Mouse (Mus musculus) MEL (cell line): Measurements from ENCODE around the gene Garnl3. TPM values are rescaled to one million over a fixed set of nuclear protein-coding genes. Genes with fewer than 3 reads are reported as not detected.
A peak's percentile ranks its signal among the peaks of the same experiment; 100 is the strongest.

Source experiments
- DNase-seq: peaks from one replicate; pipeline ENCODE4 v3.0.0; 2011; ENCODE audit warnings: low read depth, low spot score
- H3K27ac ChIP-seq: 2 replicates; pipeline ENCODE4 v1.5.1; 2012; ENCODE audit warnings: low read depth, mild to moderate bottlenecking, control low read depth, low read length, moderate library complexity; ENCODE audit not compliant: control insufficient read depth
- H3K27me3 ChIP-seq, 2 experiments: fragments of 150-350 bp in 1 of 2; sonication (generic) in 1 of 2; 2 replicates each; pipeline ENCODE4 v1.6.1; 2012; ENCODE audit warnings: low read length in 2 of 2, mild to moderate bottlenecking in 2 of 2, improper control_type of control experiment in 1 of 2, moderate library complexity in 1 of 2; ENCODE audit not compliant: insufficient read depth in 2 of 2, control insufficient read depth in 1 of 2
- H3K36me3 ChIP-seq, 2 experiments: 2 replicates each; pipeline ENCODE4 v1.6.1; 2012 to 2014; ENCODE audit warnings: low read length in 2 of 2, improper control_type of control experiment in 1 of 2, inconsistent platforms in 1 of 2, mild to moderate bottlenecking in 1 of 2; ENCODE audit not compliant: insufficient read depth in 2 of 2, control insufficient read depth in 1 of 2
- H3K4me1 ChIP-seq, 2 experiments: fragments of 150-350 bp in 1 of 2; sonication (generic) in 1 of 2; 2 replicates each; pipeline ENCODE4 v1.6.1; 2012; ENCODE audit warnings: low read length in 2 of 2, improper control_type of control experiment in 1 of 2, mild to moderate bottlenecking in 1 of 2; ENCODE audit not compliant: insufficient read depth in 2 of 2, control insufficient read depth in 1 of 2
- H3K4me3 ChIP-seq, 2 experiments: fragments of 150-350 bp in 1 of 2; sonication (generic) in 1 of 2; 2 replicates each; pipeline ENCODE4 v1.5.1; 2012; ENCODE audit warnings: low read depth in 2 of 2, low read length in 2 of 2, mild to moderate bottlenecking in 2 of 2, moderate library complexity in 2 of 2, control low read depth in 1 of 2, improper control_type of control experiment in 1 of 2; ENCODE audit not compliant: control insufficient read depth in 1 of 2, insufficient read depth in 1 of 2
- H3K79me2 ChIP-seq: 2 replicates; pipeline ENCODE4 v1.6.1; 2012; ENCODE audit warnings: mild to moderate bottlenecking, low read length, moderate library complexity; ENCODE audit not compliant: control insufficient read depth, poor library complexity, insufficient read depth
- H3K9ac ChIP-seq: 2 replicates; pipeline ENCODE4 v1.6.1; 2012; ENCODE audit warnings: low read depth, mild to moderate bottlenecking, control low read depth, low read length, moderate library complexity; ENCODE audit not compliant: control insufficient read depth, poor library complexity, severe bottlenecking
- H3K9me3 ChIP-seq: fragments of 150-350 bp; sonication (generic); replicated peaks from 2 replicates; pipeline ENCODE4 v1.6.1; 2012; ENCODE audit warnings: mild to moderate bottlenecking, low read length, improper control_type of control experiment, moderate library complexity; ENCODE audit not compliant: insufficient read depth
- CHD1 ChIP-seq: IDR thresholded peaks from 2 replicates; pipeline ENCODE4 v1.6.1; 2012; ENCODE audit warnings: low read depth, mild to moderate bottlenecking, inconsistent platforms, low read length, improper control_type of control experiment
- CHD2 ChIP-seq: IDR thresholded peaks from 2 replicates; pipeline ENCODE4 v1.6.1; 2011; ENCODE audit warnings: low read length, improper control_type of control experiment
- CTCF ChIP-seq, 3 experiments: IDR thresholded peaks in 2 of 3; conservative IDR thresholded peaks in 1 of 3; 2 replicates each; pipeline ENCODE4 v1.5.1; 2011 to 2012; ENCODE audit warnings: low read length in 3 of 3, low read depth in 2 of 3, mild to moderate bottlenecking in 2 of 3, improper control_type of control experiment in 1 of 3, inconsistent platforms in 1 of 3, mixed read lengths in 1 of 3, moderate library complexity in 1 of 3; ENCODE audit not compliant: control insufficient read depth in 1 of 3, insufficient read depth in 1 of 3, poor library complexity in 1 of 3, severe bottlenecking in 1 of 3
- E2F4 ChIP-seq: IDR thresholded peaks from 2 replicates; pipeline ENCODE4 v1.6.1; 2011; ENCODE audit warnings: low read depth, low read length, improper control_type of control experiment, borderline replicate concordance
- ETS1 ChIP-seq: IDR thresholded peaks from 2 replicates; pipeline ENCODE4 v1.6.1; 2012; ENCODE audit warnings: low read depth, mild to moderate bottlenecking, inconsistent platforms, low read length, improper control_type of control experiment, moderate library complexity
- GATA1 ChIP-seq: IDR thresholded peaks from 2 replicates; pipeline ENCODE4 v1.6.1; 2011; ENCODE audit warnings: low read depth, low read length, improper control_type of control experiment
- JUND ChIP-seq: IDR thresholded peaks from 2 replicates; pipeline ENCODE4 v1.6.1; 2011; ENCODE audit warnings: low read depth, mild to moderate bottlenecking, improper control_type of control experiment, low read length
- KAT2A ChIP-seq: conservative IDR thresholded peaks from 2 replicates; pipeline ENCODE4 v1.6.1; 2012; ENCODE audit warnings: low read depth, low read length, improper control_type of control experiment, inconsistent platforms
- MAFK ChIP-seq: IDR thresholded peaks from 2 replicates; pipeline ENCODE4 v1.6.1; 2011; ENCODE audit warnings: low read depth, mild to moderate bottlenecking, low read length, improper control_type of control experiment, borderline replicate concordance
- MAX ChIP-seq: IDR thresholded peaks from 2 replicates; pipeline ENCODE4 v1.6.1; 2011; ENCODE audit warnings: low read length, improper control_type of control experiment
- MEF2A ChIP-seq: IDR thresholded peaks from 2 replicates; pipeline ENCODE4 v1.6.1; 2014; ENCODE audit warnings: low read depth, mild to moderate bottlenecking, inconsistent platforms, low read length, improper control_type of control experiment; ENCODE audit not compliant: poor library complexity, insufficient replicate concordance, severe bottlenecking; ENCODE audit errors: extremely low read depth
- MXI1 ChIP-seq: IDR thresholded peaks from 2 replicates; pipeline ENCODE4 v1.6.1; 2011; ENCODE audit warnings: mild to moderate bottlenecking, low read depth, low read length, improper control_type of control experiment
- MYB ChIP-seq: IDR thresholded peaks from 2 replicates; pipeline ENCODE4 v1.6.1; 2011; ENCODE audit warnings: mild to moderate bottlenecking, low read depth, low read length, improper control_type of control experiment
- NELFE ChIP-seq: IDR thresholded peaks from 2 replicates; pipeline ENCODE4 v1.6.1; 2011; ENCODE audit warnings: low read depth, low read length, improper control_type of control experiment
- POLR2AphosphoS2 ChIP-seq: IDR thresholded peaks from 2 replicates; pipeline ENCODE4 v1.6.1; 2011; ENCODE audit warnings: low read length, improper control_type of control experiment
- POLR2AphosphoS5 ChIP-seq: IDR thresholded peaks from 2 replicates; pipeline ENCODE4 v1.6.1; 2012; ENCODE audit warnings: low read depth, borderline replicate concordance, mild to moderate bottlenecking, inconsistent platforms, low read length, moderate library complexity, mixed read lengths
- RAD21 ChIP-seq: IDR thresholded peaks from 2 replicates; pipeline ENCODE4 v1.6.1; 2011; ENCODE audit warnings: mild to moderate bottlenecking, low read depth, low read length, improper control_type of control experiment
- RCOR1 ChIP-seq: IDR thresholded peaks from 2 replicates; pipeline ENCODE4 v1.6.1; 2012; ENCODE audit warnings: low read depth, mild to moderate bottlenecking, inconsistent platforms, low read length, improper control_type of control experiment
- SIN3A ChIP-seq: IDR thresholded peaks from 2 replicates; pipeline ENCODE4 v1.6.1; 2012; ENCODE audit warnings: low read length, improper control_type of control experiment, inconsistent platforms
- SMC3 ChIP-seq: IDR thresholded peaks from 2 replicates; pipeline ENCODE4 v1.6.1; 2011; ENCODE audit warnings: low read depth, low read length, improper control_type of control experiment
- TAL1 ChIP-seq: IDR thresholded peaks from 2 replicates; pipeline ENCODE4 v1.6.1; 2012; ENCODE audit warnings: mild to moderate bottlenecking, inconsistent platforms, low read length, moderate library complexity, mixed read lengths
- USF1 ChIP-seq: IDR thresholded peaks from 2 replicates; pipeline ENCODE4 v1.6.1; 2014; ENCODE audit warnings: low read depth, mild to moderate bottlenecking, inconsistent platforms, low read length, improper control_type of control experiment, moderate library complexity
- USF2 ChIP-seq, 2 experiments: IDR thresholded peaks; 2 replicates each; pipeline ENCODE4 v1.6.1; 2011 to 2012; ENCODE audit warnings: improper control_type of control experiment in 2 of 2, low read length in 2 of 2, borderline replicate concordance in 1 of 2, inconsistent platforms in 1 of 2, low read depth in 1 of 2, mild to moderate bottlenecking in 1 of 2; ENCODE audit not compliant: insufficient read depth in 1 of 2
- ZC3H11A ChIP-seq: IDR thresholded peaks from 2 replicates; pipeline ENCODE4 v1.6.1; 2012; ENCODE audit warnings: low read depth, mild to moderate bottlenecking, inconsistent platforms, low read length, improper control_type of control experiment
- ZKSCAN1 ChIP-seq: IDR thresholded peaks from 2 replicates; pipeline ENCODE4 v1.6.1; 2012; ENCODE audit warnings: low read depth, mild to moderate bottlenecking, inconsistent platforms, low read length, improper control_type of control experiment, moderate library complexity
- ZNF384 ChIP-seq: IDR thresholded peaks from 2 replicates; pipeline ENCODE4 v1.6.1; 2012; ENCODE audit warnings: low read depth, mild to moderate bottlenecking, inconsistent platforms, low read length, improper control_type of control experiment
- polyA plus RNA-seq, 2 experiments: library from polyadenylated mRNA; stranded (reverse) in 1 of 2; unstranded in 1 of 2; fragments of >175 nt in 1 of 2; fragments of >200 nt in 1 of 2; gene quantifications; 2 replicates each; pipeline versions ENCODE4 v1.2.1 to v1.2.4; 2012; ENCODE audit warnings: low replicate concordance in 2 of 2, low read depth in 1 of 2; ENCODE audit not compliant: insufficient read length in 2 of 2, insufficient read depth in 1 of 2, missing spikeins in 1 of 2
- total RNA-seq: library from RNA; depleted of rRNA; stranded (reverse); fragments of 300-350 nt; gene quantifications from 2 replicates; pipeline ENCODE4 v1.2.3, GENCODE M21; 2012

Garnl3 gene
- total and polyA plus RNA-seq, 3 experiments, result 1.5 to 2.3 TPM; not detected in 1

DNA sequence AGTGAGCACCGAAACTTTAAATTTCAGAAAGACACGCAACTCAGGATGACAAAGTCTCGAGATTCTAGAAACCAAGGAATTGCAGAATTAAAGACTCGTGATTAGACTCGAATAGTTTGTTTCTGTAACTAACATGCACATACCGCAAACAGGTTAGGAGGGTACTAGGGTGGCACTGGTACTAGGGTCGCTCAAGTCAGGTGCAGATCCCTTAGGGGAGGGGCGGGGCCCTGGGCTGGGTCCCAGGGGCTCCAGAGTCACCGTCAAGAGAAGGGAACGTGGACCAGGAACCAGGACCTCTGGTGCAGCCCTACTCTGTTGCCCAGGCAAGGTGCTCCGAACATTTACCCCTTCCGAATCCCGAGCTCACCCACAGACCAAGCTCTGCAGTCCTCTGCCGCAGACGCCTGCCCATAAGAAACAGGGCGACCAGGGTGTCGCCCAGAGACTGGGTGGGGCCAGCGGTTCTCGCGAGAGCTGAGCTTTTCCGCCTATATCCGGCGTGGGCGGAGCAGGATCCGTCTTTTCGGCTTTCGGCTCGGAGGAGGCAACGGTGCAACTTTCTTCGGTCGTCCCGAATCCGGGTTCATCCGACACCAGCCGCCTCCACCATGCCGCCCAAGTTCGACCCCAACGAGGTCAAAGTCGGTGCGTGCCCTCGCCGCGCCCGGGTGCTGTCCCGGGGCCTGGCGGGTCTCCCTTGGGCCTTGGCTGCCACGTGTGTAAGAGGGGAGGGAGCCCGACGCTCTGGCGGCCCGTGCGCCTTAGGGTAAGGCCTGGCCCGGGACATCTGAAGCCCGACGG lies 170.1 kb downstream of the Garnl3 start, which contains the start of the genes Rpl12 and Lrsam1 (continued):
- peak; percentile 89; the same call in 1 of the 2 replicates for TF ChIP-seq POLR2AphosphoS2
- TF ChIP-seq SMC3, result no peak
- no peak for TF ChIP-seq E2F4
- TF ChIP-seq ETS1, result no peak
- no peak for TF ChIP-seq TAL1
- peak; percentile 89 for TF ChIP-seq KAT2A
- no peak for TF ChIP-seq MEF2A
- no peak for TF ChIP-seq RCOR1
- no peak for TF ChIP-seq CTCF (IDR thresholded peaks at IDR 0.05 in 2 of 3, conservative IDR thresholded peaks at IDR 0.05 in 1 of 3; ENCODE audit: control insufficient read depth in 1 of 3, insufficient read depth in 1 of 3, low read depth in 2 of 3, low read length in 3 of 3, poor library complexity in 1 of 3, severe bottlenecking in 1 of 3)
- no peak for TF ChIP-seq ZC3H11A
- no peak for TF ChIP-seq JUND
- TF ChIP-seq POLR2AphosphoS5, result 0 out of 2 replicates have a peak, but pooled peaks have one; percentile 77
- TF ChIP-seq GATA1, result no peak
- TF ChIP-seq ZNF384, result no peak
- no peak for TF ChIP-seq ZKSCAN1
- no peak for TF ChIP-seq RAD21

DNA sequence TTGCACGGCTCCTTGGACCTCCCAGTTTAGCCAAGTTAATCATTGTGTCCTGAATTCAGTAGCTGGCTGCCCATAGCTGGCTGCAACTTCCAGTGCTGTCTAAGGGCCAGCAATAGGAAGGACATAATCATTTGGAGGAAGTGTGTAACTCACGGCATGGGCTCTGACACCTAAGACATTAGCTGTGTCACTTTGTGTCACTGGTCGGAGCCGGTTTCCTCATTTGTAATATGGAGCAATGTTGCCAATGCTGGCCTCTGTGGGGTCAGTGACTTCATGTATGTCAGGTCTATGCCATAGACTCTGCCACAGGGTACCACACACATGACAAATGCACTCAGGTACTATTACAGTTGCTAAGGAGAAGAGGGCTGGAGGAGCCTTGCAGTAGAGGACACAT lies 171.2 kb downstream of the Garnl3 start:
- TF ChIP-seq MXI1, result no peak
- TF ChIP-seq POLR2AphosphoS2, result no peak
- TF ChIP-seq JUND, result no peak
- TF ChIP-seq RAD21, result no peak
- no peak for TF ChIP-seq MAFK
- TF ChIP-seq NELFE, result no peak
- TF ChIP-seq TAL1, result no peak
- no peak for TF ChIP-seq CTCF (IDR thresholded peaks at IDR 0.05 in 2 of 3, conservative IDR thresholded peaks at IDR 0.05 in 1 of 3; ENCODE audit: control insufficient read depth in 1 of 3, insufficient read depth in 1 of 3, low read depth in 2 of 3, low read length in 3 of 3, poor library complexity in 1 of 3, severe bottlenecking in 1 of 3)
- no peak for TF ChIP-seq USF1
- TF ChIP-seq MAX, result no peak
- no peak for TF ChIP-seq CHD2
- no peak for TF ChIP-seq MYB
- no peak for TF ChIP-seq KAT2A
- TF ChIP-seq USF2 (IDR thresholded peaks at IDR 0.05; ENCODE audit: borderline replicate concordance in 1 of 2, insufficient read depth in 1 of 2, low read depth in 1 of 2, low read length in 2 of 2), result no peak
- no peak for TF ChIP-seq SIN3A
- no peak for TF ChIP-seq ETS1
- TF ChIP-seq ZC3H11A, result no peak
- TF ChIP-seq SMC3, result no peak
- no peak for TF ChIP-seq CHD1
- no peak for TF ChIP-seq ZKSCAN1
- no peaks in the 10 kb centered on the region for H3K27me3 ChIP-seq
- H3K9me3 ChIP-seq, result no peaks in the 10 kb centered on the region
- peaks cover 6 to 12% of the 10 kb centered on the region in 2 experiments for H3K36me3 ChIP-seq
- H3K4me3 ChIP-seq, result no peak overlapping the region
- peaks cover 0 to 13% of the 10 kb centered on the region in 2 experiments; a peak in 3 of 4 replicates for H3K4me1 ChIP-seq
- no peak for DNase-seq
- H3K9ac ChIP-seq, result peak overlapping the region; percentile 86; the same call in 1 of the 2 replicates
- peaks cover 42% of the 10 kb centered on the region for H3K79me2 ChIP-seq
- H3K27ac ChIP-seq, result no peak overlapping the region
